Mouse (Mus musculus): Measurements from ENCODE around the gene Macf1.
A peak's percentile ranks its signal among the peaks of the same experiment; 100 is the strongest.
"Not testable (repeated sequence)": the region's sequence is repeated elsewhere in the genome, so short reads cannot be mapped to it uniquely, and the experiment has no call there.

The Macf1 gene

DNA sequence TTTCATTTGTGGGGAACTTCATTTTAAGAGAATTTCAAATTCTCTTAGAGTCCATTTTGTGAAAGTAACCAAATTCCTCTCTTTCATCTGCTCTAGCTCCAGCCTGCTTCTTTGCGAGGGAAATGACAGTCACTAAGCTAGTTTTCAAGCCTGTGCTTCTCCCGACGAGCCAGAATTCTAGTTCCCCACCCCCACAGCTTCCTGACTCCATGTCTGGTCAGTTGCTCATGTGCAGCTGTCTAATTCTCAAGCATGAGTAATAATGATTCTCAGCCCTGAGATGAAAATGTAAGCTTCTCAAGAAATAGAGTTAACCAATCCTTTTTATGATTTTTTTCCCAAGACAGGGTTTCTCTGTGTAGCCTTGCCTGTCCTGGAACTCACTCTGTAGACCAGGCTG lies 236.9 kb downstream of the Macf1 start:
- DNase-seq (ENCODE audit: low spot score in 2 of 2) = no peak

DNA sequence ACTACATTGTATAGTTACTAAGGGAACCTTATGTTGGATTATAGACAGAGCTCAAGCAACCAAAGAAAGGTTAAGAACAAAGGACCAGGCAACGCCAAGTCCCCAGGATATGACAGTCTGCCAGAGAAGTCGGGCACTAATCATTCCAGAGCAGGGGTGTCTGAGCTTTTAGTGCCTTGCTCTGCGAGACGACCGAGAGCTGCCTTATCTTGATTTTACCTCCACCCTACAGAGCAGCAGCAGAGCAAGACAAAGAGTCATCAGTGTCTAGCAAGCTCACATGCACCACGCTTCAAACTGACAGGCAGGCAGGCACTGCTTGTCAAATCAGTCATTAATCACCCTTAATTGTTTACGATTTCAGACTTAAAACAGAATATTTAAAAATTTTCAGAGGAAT lies 237.4 kb downstream of the Macf1 start:
- no peak for DNase-seq (ENCODE audit: low spot score in 2 of 2)

DNA sequence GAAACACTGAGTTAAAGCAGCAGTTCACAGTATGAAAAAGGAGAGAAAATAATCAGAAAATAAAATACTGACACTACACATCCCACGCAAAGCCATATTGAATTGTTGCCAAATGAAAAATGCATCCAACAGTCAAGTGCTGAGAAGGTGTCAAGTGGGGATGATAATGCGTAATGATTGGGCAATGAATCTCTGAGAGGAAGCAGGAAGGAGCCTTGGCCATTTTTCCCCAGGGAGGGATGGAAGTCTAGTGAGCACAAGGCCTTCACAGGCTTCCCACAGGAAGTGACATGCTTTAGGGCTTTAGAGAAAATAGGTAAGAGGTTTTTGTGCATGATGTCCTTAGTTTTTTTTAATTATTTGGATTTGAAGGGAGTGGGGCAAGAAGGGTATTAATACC lies 237.9 kb downstream of the Macf1 start:
- not testable (repeated sequence) for DNase-seq (ENCODE audit: low spot score in 2 of 2)

GRCm38 (mm10) chr4:123438414-123438813 lies 245.7 kb downstream of the Macf1 start:
- no peak for DNase-seq (ENCODE audit: low spot score in 2 of 2)

GRCm38 (mm10) chr4:123433171-123433570 lies 251.0 kb downstream of the Macf1 start:
- no peak for DNase-seq (ENCODE audit: low spot score in 2 of 2)

DNA sequence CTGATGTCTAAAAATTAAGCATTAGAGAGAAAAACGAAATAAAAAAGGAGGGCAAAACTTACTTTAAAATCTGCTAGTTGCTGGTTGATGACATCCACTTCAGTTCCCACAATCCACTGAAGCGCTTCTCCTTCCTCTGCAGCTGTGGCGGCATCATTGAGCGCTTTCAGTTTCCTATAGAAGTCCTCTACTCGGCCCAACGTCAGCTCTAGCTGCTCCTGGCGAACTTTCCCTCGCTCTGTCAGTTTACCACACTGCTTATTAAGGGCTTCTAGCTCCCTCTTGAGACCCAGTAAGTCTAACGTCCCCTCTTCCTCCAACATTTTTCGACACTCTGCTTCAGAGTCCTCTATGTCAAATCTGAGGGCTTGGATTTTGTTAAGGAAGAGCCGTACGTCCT lies 252.2 kb downstream of the Macf1 start:
- no peak for DNase-seq (ENCODE audit: low spot score in 2 of 2)

GRCm38 (mm10) chr4:123427900-123428684 lies 256.1 kb downstream of the Macf1 start:
- no peak for DNase-seq (ENCODE audit: low spot score in 2 of 2)

DNA sequence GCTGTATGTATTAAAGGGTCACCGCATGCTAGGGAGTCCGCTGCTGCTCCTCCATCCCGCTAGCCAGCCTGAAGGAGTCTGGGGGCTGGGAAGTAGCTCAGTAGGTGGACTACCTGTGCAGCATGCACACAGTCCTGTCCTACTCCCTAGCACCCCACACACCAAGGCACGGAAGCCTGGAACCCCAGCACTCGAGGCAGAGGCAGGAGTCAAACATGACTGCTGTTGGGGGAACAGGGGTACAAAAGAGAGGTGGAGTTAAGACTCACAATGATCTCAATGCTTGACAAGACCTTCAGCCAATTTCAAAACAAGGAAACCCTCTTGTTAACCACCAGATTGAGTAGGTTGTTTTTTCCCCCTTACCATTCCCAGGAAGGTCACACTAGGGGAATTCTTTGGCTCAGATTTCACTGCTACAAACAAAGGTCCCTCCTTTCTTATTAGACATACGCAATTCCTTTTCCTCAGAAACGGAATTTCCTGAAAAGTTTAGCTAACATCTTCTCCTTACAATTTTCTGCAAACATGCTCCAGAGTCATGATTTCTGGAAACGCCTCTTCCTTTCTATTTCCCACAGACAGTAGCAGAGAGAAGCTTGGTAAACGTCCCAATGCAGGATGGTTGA lies 256.8 kb downstream of the Macf1 start:
- no peak for DNase-seq (ENCODE audit: low spot score in 2 of 2)

GRCm38 (mm10) chr4:123426429-123427080 lies 257.6 kb downstream of the Macf1 start:
- DNase-seq (ENCODE audit: low spot score in 2 of 2) = no peak

- DNase-seq (ENCODE audit: low spot score in 2 of 2) = no peak
Measured at GRCm38 (mm10) chr4:123425672-123426272, 258.4 kb downstream of the Macf1 start.

GRCm38 (mm10) chr4:123424050-123424449 lies 260.1 kb downstream of the Macf1 start:
- no peak for DNase-seq (ENCODE audit: low spot score in 2 of 2)

DNA sequence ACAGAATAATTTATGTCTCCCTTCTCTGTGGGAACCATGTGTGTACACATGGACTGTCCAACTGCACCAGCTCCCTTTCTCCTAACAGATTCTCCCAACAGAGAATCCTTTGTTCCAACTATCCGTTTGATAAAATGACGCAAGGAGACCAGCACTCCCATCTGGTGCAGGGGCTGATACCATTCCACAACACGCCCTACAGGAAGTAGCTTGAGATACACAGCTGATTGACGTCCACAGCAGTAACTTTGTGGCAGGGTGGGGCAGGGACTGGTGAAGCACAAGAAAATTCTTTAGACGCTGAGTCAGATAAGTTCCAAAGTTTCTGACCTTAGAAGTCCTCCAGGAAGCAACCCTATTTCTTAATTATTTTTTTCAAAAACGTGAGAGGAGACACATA lies 261.3 kb downstream of the Macf1 start:
- no peak for DNase-seq (ENCODE audit: low spot score in 2 of 2)

DNA sequence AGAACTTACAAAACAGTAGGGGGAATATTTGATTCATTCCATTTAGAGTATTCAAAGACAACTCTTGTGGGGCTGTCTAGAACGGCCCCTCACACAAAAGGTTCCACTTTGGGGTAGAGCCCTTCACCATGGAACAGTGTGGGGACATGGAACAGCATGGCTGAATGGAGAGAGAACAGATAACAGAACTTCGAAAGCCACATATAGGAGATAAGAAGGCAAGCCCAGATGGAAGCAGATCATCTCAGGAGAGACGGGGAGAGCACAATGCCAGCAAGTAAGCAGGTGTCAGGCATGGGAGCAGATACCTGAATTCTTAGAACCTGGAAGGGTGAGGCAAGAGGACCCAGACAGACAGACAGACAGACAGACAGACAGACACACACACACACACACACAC lies 266.1 kb downstream of the Macf1 start:
- no peak for DNase-seq (ENCODE audit: low spot score in 2 of 2)

GRCm38 (mm10) chr4:123417478-123417877 lies 266.7 kb downstream of the Macf1 start:
- no peak for DNase-seq (ENCODE audit: low spot score in 2 of 2)

- DNase-seq (ENCODE audit: low spot score in 2 of 2) = no peak
Measured at GRCm38 (mm10) chr4:123416829-123417228, 267.3 kb downstream of the Macf1 start.

DNA sequence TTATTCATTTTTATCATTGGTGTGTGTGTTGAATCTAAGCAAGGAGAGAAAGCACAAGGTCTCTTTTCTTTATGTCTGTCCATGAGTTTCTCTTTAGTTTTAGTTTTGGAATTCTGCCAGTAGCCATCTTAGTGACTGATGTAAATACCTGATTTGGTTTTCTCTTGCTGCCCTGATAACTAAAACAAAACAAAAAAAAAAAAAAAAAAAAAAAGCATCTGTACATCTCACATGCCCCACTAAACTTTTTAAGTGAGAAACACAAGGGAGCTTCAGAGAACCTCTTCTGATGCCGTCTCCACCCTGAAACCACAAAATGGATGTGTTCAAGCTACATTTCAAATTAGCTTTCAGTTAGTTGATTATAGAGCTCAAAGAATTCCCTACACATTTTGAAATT lies 268.6 kb downstream of the Macf1 start:
- no peak for DNase-seq (ENCODE audit: low spot score in 2 of 2)

GRCm38 (mm10) chr4:123413876-123414275 lies 270.3 kb downstream of the Macf1 start:
- no peak for DNase-seq (ENCODE audit: low spot score in 2 of 2)

DNA sequence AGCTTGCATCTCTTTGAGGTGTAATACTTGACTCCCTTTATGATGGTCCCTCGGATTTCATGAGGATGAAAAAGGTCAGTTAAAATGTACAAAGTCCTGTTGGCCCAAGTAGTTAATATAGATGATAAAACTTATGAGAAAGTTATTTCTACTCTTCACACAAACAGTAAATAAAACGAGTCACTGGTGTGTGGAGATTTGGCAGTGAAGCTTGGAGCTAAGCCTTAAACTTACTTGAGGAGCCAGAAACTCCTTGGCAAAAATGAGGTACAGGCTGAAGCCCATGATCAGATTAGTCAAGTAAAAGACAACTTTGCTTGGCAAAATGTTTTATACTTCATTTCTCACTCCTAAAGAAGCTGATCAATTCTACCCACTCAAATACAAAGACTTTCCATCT lies 271.2 kb downstream of the Macf1 start:
- no peak for DNase-seq (ENCODE audit: low spot score in 2 of 2)

GRCm38 (mm10) chr4:123412528-123412878 lies 271.7 kb downstream of the Macf1 start:
- no peak for DNase-seq (ENCODE audit: low spot score in 2 of 2)

DNA sequence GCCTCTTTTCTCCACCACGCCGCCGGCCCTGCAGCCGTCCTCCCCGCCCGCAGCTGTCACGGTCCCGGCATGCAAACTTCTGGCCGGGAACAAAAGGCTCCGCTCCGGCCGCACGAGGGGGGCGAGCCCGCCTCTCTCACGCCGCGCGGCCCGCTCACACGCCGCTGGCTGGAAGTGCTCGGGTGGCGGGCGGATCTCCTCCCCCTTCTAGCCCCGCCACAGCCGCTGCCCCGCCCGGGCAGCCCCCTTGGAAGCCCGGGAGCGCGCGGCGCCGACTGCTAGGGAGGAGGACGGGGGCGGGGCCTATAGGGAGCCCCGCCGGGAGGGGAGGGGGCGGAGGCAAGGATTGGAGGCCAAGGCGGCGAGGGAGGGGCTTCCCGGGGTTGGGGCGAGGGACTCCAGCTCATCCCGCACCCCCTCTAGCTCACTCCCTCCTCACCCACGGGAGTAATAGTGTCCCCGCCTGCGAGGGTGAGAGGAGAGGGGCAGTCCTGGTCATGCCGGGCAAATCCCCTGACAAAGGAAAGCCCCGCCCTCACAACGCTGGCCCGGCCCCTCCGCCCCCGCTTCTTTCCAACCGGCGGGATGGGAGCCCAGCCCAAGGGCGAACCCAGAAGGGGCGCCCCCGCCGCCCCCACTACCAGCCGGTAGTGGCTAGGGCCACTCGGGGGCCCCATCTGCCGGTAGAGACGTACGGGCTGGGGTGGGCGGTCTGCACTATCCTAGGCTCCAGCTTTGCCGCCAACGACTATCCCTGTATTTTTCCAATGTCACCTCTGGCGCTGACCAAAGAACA lies 272.2 kb downstream of the Macf1 start:
- DNase-seq (ENCODE audit: low spot score in 2 of 2) = peak; percentile 10 to 14

- DNase-seq (ENCODE audit: low spot score in 2 of 2) = peak; percentile 35
Measured at GRCm38 (mm10) chr4:123411006-123411731, 273.0 kb downstream of the Macf1 start.
